Mouse (Mus musculus) ES-Bruce4 (cell line): ENCODE measurements at regions not wholly inside any gene's neighbourhood (a gene's known extent, or its start where the extent isn't known, plus 50 kb on each side); places are given as distances from the start of the nearest gene placed in this dataset.

Experiments used
- H3K27ac ChIP-seq: 2 replicates; pipeline ENCODE4 v1.5.1; 2012; ENCODE audit warnings: low read length, inconsistent platforms; ENCODE audit not compliant: insufficient read depth
- H3K27me3 ChIP-seq: 2 replicates; pipeline ENCODE4 v1.6.1; 2012; ENCODE audit warnings: mild to moderate bottlenecking, low read length, inconsistent platforms; ENCODE audit not compliant: control insufficient read depth, poor library complexity, insufficient read depth, severe bottlenecking
- H3K36me3 ChIP-seq: 2 replicates; pipeline ENCODE4 v1.6.1; 2012; ENCODE audit warnings: inconsistent platforms, mild to moderate bottlenecking, low read length, moderate library complexity; ENCODE audit not compliant: control insufficient read depth, poor library complexity, insufficient read depth, severe bottlenecking
- H3K4me1 ChIP-seq: one replicate; pipeline ENCODE4 v1.8.1; 2011; ENCODE audit warnings: low read length; ENCODE audit not compliant: control insufficient read depth, insufficient read depth
- H3K4me3 ChIP-seq: 2 replicates; pipeline ENCODE4 v1.5.1; 2011; ENCODE audit warnings: low read depth, mild to moderate bottlenecking, low read length
- H3K9ac ChIP-seq: 2 replicates; pipeline ENCODE4 v1.6.1; 2012; ENCODE audit warnings: low read depth, mild to moderate bottlenecking, inconsistent platforms; ENCODE audit not compliant: poor library complexity, severe bottlenecking
- H3K9me3 ChIP-seq: replicated peaks from 2 replicates; pipeline ENCODE4 v1.6.1; 2012; ENCODE audit warnings: mild to moderate bottlenecking, low read length, inconsistent platforms; ENCODE audit not compliant: control insufficient read depth, poor library complexity, insufficient read depth, severe bottlenecking
- CTCF ChIP-seq: IDR thresholded peaks from one replicate; pipeline ENCODE4 v1.8.1; 2011; ENCODE audit warnings: low read depth, low read length
- EP300 ChIP-seq: IDR thresholded peaks from 2 replicates; pipeline ENCODE4 v1.6.1; 2011; ENCODE audit warnings: low read depth, low read length; ENCODE audit not compliant: insufficient read depth
- POLR2A ChIP-seq: IDR thresholded peaks from one replicate; pipeline ENCODE4 v1.8.1; 2011; ENCODE audit warnings: low read length; ENCODE audit not compliant: insufficient read depth

GRCm38 (mm10) chr3:130891310-130891709 lies 161.1 kb upstream of the Rpl34 start:
- peak; percentile 23 for TF ChIP-seq CTCF
- TF ChIP-seq POLR2A, result no peak
- Histone ChIP-seq H3K27ac (no peak overlapping the region), H3K36me3 (no peaks in the 10 kb centered on the region), H3K4me3 (no peak overlapping the region), H3K9ac (no peak overlapping the region), H3K4me1 (no peaks in the 10 kb centered on the region), H3K27me3 (0 out of 2 replicates have a peak, but pooled peaks cover 1% of the 10 kb centered on the region), H3K9me3 (no peaks in the 10 kb centered on the region; the same call in 1 of the 2 replicates)

- H3K27me3 ChIP-seq, result 0 out of 2 replicates have a peak, but pooled peaks cover 1% of the 10 kb centered on the region
- H3K4me1 ChIP-seq, result no peaks in the 10 kb centered on the region
- H3K9me3 ChIP-seq, result no peaks in the 10 kb centered on the region; the same call in 1 of the 2 replicates
- no peak overlapping the region for H3K27ac ChIP-seq
- no peak overlapping the region for H3K9ac ChIP-seq
- TF ChIP-seq EP300 (no peak), CTCF (no peak), POLR2A (no peak)
- no peak overlapping the region for H3K4me3 ChIP-seq
- no peaks in the 10 kb centered on the region for H3K36me3 ChIP-seq
Measured at GRCm38 (mm10) chr3:130888587-130888986, 158.4 kb upstream of the Rpl34 start.

GRCm38 (mm10) chr3:130887540-130888312 lies 157.5 kb upstream of the Rpl34 start:
- no peak overlapping the region for H3K4me3 ChIP-seq
- H3K27me3 ChIP-seq, result 0 out of 2 replicates have a peak, but pooled peaks cover 1% of the 10 kb centered on the region
- H3K9me3 ChIP-seq, result no peaks in the 10 kb centered on the region; the same call in 1 of the 2 replicates
- no peaks in the 10 kb centered on the region for H3K4me1 ChIP-seq
- H3K36me3 ChIP-seq, result no peaks in the 10 kb centered on the region
- H3K27ac ChIP-seq, result no peak overlapping the region
- TF ChIP-seq CTCF (peak; percentile 66), POLR2A (no peak)
- no peak overlapping the region for H3K9ac ChIP-seq

- Histone ChIP-seq H3K36me3 (no peaks in the 10 kb centered on the region), H3K4me3 (no peak overlapping the region), H3K27me3 (no peaks in the 10 kb centered on the region), H3K9me3 (no peaks in the 10 kb centered on the region), H3K4me1 (no peaks in the 10 kb centered on the region), H3K27ac (no peak overlapping the region), H3K9ac (no peak overlapping the region)
- TF ChIP-seq POLR2A (no peak), CTCF (no peak)
Measured at GRCm38 (mm10) chr3:130885974-130886373, 155.8 kb upstream of the Rpl34 start.

GRCm38 (mm10) chr3:130884393-130884792 lies 154.2 kb upstream of the Rpl34 start:
- H3K4me3 ChIP-seq, result no peak overlapping the region
- H3K27me3 ChIP-seq, result no peaks in the 10 kb centered on the region
- no peaks in the 10 kb centered on the region for H3K4me1 ChIP-seq
- H3K36me3 ChIP-seq, result no peaks in the 10 kb centered on the region
- TF ChIP-seq EP300 (no peak), CTCF (no peak), POLR2A (no peak)
- no peak overlapping the region for H3K9ac ChIP-seq
- no peaks in the 10 kb centered on the region for H3K9me3 ChIP-seq
- H3K27ac ChIP-seq, result no peak overlapping the region

GRCm38 (mm10) chr3:130883928-130884327 lies 153.7 kb upstream of the Rpl34 start:
- H3K36me3 ChIP-seq, result no peaks in the 10 kb centered on the region
- H3K9me3 ChIP-seq, result no peaks in the 10 kb centered on the region
- TF ChIP-seq POLR2A (no peak), EP300 (no peak), CTCF (no peak)
- H3K27me3 ChIP-seq, result no peaks in the 10 kb centered on the region
- no peak overlapping the region for H3K27ac ChIP-seq
- no peak overlapping the region for H3K4me3 ChIP-seq
- no peaks in the 10 kb centered on the region for H3K4me1 ChIP-seq
- no peak overlapping the region for H3K9ac ChIP-seq
